Mouse (Mus musculus): ENCODE measurements around the gene Tas2r143.

Tas2r143 gene

DNA sequence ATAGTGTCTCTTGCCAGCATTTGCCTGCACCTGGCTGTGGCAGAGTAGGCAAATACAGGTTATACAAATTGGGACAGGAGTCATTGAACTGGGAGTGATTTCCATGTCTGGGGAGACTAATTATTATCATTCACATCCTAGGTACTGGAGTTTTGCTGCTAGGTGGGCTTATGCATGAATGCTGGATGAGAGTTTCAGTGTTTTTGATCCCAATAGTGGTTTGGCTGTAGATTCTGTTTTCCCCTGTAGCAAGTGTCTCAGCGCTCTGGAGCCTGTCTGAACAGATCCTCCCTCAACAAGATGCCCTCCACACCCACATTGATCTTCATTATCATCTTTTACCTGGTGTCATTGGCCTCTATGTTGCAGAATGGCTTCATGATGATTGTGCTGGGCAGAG, at the start of gene Tas2r143:
Tas2r143 (plus strand) TSS at position 301 of the 400 bp plus-strand sequence.
- DNase-seq (ENCODE audit: low read depth, low spot score), result no peak

DNA sequence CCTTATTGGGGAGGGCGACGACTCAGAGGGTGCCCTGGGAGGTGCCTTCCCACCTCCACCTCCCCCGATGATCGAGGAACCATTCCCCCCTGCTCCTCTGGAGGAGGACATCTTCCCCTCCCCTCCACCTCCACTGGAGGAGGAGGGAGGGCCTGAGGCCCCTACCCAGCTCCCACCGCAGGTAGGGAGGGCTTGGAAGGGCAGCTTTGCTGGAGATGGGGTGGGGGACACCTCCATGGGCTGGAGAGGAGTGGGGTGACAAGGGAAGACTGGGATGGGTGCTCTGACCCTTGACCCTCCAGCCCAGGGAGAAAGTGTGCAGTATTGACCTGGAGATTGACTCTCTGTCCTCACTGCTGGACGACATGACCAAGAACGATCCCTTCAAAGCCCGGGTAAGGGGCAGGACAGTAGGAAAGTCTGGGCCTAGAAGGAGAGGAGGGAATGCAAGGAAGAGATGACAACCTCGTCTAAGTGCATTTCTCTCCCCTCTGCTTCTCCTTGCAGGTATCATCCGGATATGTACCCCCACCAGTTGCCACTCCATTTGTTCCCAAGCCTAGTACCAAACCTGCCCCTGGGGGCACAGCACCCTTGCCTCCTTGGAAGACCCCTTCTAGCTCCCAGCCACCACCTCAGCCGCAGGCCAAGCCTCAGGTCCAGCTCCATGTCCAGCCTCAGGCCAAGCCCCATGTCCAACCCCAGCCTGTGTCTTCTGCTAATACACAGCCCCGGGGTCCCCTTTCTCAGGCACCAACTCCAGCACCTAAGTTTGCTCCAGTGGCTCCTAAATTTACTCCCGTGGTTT, 48.9 kb upstream of the Tas2r143 start:
- DNase-seq (ENCODE audit: low read depth, low spot score), result no peak

DNA sequence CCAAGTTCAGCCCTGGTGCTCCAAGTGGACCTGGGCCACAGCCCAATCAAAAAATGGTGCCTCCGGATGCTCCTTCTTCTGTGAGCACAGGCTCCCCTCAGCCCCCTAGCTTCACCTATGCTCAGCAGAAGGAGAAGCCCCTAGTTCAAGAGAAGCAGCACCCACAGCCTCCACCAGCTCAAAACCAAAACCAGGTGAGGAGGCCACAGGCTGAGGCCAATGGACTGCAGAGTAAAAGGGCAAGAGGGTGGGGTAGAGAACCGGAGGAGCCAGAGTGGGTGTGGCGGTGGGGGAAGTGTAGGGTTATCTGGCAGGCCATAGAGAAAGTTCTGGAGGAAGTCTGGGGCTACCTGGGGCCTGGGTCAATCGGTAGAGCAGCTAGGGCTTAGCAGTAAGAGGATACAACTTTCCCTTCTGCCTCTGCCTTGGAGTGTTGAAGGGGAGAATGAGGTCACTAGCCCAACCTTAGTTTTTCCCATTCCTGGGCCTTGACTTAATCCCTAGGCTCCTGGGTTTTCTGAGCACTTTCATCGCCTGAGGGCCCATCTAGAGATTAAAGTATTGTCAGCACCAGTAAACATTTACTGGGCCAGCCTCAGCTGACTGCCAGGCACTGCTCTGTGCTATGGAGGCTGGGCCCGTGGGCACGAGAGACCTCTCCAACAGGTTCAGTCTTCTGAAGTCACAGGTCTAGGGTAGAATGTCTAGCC, 48.1 kb upstream of the Tas2r143 start:
- no peak for DNase-seq (ENCODE audit: low read depth, low spot score)

DNA sequence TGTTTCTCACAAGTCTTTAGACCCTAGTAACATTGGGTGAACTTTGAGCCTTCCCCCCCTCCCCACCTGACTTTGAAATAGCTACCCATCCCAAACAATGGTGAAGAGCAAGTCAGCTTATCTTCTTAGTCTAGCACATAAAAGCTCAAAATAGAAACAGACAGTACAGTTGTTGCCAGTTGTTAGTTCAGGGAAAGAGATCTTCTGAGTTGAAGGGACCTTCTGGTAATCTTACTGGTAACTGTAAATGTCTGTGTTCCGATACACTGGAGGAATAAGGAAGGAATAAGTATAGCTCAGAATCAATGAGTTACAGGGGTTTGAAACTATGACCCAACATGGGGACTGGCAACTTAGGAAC, 47.6 kb upstream of the Tas2r143 start:
- no peak for DNase-seq (ENCODE audit: low read depth, low spot score)

DNA sequence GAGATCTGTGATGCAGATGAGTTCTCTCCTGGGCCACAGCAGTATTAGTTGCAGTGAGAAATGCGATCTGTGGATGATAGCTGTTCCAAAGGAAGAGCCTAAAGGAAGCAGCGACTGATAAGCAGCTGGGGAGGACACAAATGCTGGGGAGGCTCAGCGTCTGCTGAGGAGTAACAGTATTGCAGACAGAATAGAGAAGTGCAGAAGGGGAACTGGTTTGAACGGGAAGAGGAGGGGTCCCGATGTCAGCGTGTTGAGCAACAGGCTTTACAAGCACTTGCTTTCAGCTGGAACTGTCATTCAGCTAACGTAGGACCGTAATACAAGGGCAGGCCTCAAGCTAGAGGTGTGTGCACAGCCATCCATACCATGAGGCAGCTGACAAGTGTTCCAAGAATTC, 46.9 kb upstream of the Tas2r143 start:
- DNase-seq (ENCODE audit: low read depth, low spot score), result no peak

DNA sequence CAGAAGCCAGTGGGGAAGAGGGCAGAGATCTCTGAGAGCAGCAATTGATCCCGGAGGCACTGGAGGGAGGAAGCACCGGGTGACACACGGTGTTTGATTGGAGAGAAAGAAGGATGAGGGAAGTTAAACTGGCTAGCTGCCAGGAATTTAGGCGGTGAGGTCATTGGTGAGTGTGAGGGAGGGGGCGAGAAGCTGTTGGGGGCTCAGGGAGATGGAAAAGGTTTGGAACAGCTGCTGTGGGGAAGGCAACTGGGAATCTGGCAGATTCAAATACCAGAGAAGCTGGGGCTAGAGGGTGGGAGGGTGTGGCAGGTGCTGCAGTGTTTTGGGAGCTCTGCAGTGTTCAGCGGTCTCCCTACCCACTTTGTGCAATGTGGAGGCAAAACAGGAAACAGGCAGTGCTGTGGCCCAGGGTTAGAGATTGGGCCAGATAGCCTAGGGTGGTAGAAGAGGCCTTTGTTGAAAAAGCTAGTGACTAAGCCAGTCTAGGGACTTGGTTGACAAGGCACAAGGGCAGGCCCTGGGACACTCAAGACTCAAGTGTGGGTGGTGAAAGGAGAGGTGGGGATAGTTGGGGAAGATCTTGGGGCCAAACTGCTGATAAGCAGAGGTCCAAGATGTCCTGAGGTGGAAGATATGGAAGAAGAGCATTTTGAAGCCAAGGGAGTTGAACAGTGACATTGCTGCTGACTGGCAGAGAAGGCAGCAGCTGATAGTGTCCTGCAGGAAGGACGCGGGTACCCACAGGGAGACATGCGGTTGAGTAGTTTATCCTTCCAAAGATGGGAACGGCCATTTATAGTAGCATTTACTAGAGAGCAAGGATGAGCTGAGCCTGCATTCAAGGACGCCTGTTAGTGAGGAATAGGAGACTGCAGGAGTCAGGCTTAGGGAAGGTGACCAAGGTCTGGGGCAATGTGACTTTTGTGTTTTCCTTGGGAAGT, 45.7 kb upstream of the Tas2r143 start:
- DNase-seq (ENCODE audit: low read depth, low spot score), result no peak

DNA sequence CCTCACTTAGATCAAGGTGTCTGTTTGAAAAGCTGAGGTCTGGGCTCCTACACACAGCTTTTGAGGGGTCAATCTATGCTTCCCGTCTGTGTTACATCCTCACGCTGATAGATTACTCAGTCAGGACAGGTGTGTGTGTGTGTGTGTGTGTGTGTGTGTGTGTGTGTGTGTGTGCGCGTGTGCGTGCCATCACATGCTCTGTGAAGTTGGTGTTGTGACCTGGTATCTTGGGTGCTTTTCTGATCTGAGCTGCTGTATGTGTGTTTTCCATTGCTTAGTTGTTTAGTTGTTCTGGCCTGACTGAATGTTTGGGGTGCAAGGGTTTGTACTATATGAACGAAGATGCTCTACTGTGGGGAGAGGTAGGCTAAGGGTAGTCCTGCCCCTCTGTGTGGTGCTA, 44.7 kb upstream of the Tas2r143 start:
- DNase-seq (ENCODE audit: low read depth, low spot score), result no peak

DNA sequence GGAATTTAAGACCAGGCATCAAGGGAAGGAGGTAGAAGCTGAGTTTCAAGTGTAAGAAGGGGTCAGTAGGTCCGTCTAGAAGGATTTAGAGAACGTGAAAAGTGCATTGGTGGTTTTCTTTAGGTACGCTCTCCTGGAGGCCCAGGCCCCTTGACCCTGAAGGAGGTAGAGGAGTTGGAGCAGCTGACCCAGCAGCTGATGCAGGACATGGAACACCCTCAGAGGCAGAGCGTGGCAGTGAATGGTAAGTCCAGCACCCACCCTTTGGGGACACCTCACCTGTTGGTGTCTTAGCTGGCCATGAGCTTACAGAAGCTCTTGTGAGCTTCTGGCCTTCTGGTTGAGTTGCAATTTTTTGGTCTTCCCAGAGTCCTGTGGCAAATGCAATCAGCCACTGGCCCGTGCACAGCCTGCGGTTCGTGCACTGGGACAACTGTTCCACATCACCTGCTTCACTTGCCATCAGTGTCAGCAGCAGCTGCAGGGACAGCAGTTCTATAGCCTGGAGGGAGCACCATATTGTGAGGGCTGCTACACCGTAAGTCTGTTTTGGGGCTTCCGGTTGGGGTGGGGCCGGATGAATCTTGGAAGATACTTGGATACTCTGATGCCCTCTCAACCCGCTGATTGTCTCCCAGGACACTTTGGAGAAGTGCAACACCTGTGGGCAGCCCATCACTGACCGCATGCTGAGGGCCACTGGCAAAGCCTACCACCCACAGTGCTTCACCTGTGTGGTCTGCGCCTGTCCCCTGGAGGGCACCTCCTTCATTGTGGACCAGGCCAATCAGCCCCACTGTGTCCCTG, 44.0 kb upstream of the Tas2r143 start:
- DNase-seq (ENCODE audit: low read depth, low spot score), result no peak

DNA sequence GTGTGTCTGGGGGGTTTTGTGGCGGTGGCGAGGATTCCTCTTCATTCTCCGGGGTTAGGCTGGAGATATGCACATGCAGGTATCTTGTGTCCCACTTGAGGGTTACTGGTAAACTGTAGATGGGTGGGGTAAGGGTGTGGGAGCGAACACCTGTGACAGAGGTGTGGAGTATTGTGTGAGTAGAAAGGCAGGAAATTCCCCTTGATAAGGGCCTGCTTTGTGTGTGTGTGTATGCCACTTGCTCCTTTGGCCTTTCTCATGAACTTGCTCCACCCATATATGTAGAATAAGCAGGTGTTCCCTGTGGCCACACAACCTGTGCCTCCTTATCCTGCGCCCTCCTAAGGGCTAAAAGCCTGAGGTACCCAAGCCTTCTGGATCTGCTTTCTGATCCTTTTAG, 43.1 kb upstream of the Tas2r143 start:
- DNase-seq (ENCODE audit: low read depth, low spot score), result no peak

DNA sequence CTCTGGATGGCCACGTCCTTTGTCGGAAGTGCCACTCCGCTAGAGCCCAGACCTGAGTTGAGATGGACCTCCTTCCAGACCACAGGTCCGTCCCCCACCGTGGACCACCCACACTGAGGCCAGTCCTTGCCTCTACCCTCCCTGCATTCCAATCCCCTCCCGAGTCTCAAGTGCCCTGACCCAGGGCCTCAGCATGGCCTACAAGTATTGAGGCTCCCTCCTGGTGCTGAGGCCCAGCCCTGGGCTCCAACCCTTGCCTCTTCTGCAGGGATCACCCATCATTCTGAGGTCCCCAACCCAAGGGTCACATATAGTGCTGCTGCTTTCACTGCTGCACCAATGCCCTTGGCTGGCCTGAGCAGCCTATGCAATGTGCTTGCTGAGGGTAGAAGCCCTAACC, 42.1 kb upstream of the Tas2r143 start:
- no peak for DNase-seq (ENCODE audit: low read depth, low spot score)

DNA sequence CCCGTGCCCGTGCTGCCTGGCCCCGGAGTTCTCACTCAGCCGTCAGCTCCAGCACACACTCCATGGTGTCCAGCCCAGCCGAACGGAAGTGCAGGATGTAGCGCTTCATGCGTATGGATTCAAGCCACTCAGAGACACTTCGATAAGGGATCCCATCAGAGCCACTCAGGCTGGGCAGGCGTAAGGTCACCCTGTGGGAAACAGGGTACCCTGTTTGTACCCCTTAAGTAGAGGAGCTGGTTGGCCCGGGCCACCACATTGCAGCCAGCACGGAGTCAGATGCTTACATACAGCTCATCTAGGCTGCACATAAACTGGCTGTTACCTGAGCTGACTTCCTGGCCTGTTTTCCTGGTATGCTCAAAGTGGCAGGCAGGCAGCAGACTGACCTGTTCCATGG, 41.1 kb upstream of the Tas2r143 start:
- DNase-seq (ENCODE audit: low read depth, low spot score), result no peak

DNA sequence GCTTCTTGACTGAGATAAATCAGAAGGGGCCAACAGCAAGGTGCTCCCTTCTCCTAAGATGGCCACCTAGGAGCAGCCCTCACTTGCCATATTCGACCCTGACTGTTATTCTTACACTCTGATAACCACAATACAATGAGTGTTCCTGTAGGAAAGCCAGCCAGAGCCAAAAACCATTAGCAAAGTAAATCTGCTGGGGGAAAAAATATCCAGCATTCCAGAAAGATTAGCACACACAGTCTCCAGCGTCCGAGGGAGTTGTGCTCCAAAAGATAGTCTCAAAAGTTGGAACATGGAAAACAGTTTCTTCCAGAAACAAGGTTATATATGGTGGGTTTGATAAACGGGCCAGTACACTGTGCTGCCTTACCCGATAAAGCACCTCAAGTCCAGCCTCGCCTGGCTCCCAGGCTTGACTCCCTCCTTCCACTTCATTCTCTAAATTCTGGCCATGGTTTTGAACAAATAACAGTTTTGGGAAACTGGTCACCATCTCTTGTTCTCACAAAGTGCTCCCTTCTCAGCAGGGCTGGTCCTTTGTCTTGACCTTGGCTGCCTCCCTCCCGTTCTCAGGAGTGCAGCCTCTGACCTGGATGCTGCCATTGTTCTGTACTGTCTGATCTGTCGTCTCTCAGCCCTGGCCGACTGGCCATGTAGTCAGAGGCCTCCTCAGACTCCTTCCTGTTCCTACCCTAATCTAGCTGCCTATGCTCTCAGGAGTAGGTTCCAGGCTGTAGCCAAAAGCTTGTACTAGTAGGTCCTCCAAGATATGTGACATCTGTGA, 40.5 kb upstream of the Tas2r143 start:
- DNase-seq (ENCODE audit: low read depth, low spot score), result no peak

DNA sequence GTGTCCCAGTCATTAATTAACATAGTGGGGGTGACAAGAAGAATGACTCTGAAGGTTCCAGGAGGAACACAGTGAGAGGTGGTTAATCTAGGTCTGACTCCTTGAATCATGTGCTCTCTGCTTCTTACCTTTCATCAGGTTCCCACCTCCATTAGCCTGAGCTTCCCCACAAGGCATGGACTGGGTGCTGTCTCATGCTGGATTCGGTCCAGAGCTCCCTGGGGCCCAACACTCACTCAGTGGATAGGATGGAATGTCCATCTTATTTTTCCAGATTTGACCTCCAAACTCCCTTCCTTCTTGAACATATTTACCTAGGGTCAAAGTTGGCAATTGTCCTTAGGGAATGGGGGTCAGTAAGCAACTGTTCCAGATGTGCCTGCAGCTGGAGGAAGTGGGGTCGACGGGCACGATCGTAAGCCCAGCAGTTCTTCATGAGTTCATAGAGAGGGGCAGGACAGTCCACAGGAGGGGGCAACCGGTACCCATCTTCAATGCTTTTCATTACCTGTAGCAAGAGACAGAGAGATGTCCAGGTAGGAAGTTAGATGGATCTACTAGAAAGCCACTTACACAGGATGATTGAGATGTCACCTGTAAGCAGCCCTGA, 39.7 kb upstream of the Tas2r143 start:
- no peak for DNase-seq (ENCODE audit: low read depth, low spot score)

DNA sequence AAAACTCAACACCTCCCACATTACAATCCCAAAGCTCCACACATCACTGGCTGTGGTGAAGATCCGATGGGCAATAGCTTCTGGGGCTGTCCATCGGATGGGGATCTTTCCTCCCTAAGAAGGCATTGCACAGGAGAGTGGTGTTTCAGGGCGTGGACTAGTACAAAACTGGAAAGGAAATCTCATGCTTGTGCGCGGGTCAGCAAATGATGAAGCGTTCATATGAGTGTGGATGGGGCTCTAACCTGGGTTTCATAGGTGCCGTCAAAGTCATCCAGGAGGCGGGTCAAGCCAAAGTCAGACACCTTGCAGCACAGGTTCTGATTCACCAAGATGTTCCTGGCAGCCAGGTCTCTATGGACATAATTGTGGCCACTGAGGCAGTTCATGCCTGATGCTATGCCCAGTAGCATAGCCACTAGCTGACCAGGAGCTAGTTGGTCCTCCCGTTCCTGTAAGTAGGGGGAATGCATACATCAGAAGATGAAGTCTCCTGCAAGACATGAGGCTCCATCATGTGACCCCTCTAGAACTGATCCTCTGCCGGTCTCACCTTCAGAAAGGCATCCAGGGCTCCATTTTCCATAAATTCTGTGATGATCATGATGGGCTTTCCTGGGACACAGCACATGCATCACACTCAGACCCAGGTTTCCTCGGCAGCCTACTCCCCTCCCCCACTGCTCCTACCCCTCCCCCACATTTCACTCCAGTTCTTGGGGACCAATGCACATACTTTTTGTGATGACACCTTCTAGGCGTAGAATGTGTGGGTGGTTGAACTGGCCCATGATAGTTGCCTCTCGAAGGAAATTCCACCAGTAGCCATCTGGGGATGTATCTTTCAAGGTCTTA, 38.8 kb upstream of the Tas2r143 start:
- DNase-seq (ENCODE audit: low read depth, low spot score), result no peak

DNA sequence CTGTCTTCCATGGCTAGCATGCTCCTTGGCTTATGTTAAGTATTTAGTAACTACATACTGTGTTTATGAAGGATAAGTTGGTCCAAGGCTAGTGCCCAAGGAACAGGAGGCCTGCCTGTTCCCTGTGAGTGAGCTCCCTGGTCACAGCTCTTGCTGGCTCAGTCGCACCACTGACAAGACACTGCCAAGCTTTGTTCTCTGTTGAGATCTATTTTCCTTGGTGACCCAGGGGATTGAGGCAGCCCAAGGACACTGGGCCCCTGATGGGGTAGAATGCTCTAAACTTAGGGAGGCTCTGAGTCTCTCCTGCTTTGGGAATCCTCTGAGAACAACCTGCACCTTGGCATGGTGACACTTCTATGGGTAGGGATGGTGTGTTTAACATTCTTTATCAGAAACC, 38.0 kb upstream of the Tas2r143 start:
- DNase-seq (ENCODE audit: low read depth, low spot score), result no peak

DNA sequence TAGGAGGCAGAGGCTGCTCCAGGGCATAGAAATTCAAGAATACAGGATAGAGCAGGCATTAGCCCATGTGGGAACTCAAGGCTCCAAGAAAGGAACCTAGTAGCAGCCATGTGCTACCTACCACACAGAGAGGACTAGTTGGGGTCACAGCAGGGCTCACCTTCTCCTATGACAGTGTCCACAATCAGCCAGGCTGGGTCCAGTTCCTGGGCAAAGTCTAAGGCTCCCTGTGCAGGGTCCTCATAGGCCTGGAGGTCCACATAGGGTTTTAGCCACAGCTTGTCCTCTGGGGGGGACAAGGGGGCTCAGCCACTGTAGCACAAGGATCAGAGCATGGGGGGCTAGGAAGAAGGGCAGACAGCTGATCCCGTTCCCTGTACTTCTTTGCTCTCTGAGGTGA, 37.5 kb upstream of the Tas2r143 start:
- no peak for DNase-seq (ENCODE audit: low read depth, low spot score)

DNA sequence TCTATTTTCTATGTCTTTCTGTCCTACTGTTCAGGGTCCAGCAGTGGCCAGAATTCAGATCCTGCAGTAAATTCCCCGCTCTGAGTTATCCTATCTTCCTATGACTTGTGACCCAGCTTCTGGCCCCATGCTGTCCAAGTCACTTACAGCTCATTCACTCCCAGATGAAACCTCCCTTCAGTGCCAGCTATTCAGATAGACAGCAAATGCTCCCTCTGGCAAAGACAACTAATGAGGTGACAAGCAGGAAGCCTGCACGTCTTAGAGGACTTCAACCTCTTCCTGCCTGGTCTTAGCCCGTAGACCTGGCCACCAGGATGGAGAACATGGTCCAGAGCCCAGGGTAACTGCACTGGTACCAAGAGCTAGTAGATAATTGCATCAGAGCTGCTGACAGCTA, 37.1 kb upstream of the Tas2r143 start:
- DNase-seq (ENCODE audit: low read depth, low spot score), result no peak

DNA sequence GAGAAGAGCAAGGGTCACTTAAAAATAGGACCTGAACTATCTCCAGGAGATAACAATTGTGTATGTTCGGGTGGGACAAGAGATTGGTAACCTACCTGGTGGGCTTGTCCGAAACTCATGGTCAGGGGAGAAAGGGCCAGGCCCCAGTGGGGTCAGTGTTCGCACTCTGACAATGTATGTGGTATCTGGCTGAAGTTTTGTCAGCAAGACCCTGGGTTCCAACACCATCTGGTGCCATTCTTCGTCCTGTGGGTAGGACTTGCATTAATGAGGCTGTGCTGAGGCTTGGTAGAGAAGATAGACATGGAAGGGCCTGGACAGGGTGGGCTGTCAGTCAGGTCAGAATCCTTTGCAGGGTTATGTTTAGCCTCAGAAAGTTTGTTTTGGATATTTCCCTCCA, 36.0 kb upstream of the Tas2r143 start:
- DNase-seq (ENCODE audit: low read depth, low spot score), result no peak

DNA sequence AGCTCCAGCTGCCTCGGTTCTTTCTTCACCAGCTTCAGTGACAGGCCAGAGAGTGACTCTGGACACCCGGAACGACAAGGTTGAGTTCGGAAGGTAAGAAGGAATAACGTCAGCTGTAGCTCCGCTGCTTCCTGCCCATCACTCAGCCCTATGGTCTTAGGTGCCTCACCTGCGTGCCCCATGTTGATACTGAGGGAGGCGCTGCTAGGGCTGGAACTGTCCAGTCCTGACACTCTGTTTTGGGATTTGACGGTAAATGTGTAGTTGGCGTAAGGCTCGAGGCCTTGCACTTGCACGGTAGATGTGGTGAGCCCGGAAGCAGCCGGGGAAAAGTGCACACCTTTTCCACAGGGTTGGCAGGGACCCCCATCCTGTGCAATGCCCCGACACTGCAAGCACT, 35.4 kb upstream of the Tas2r143 start:
- DNase-seq (ENCODE audit: low read depth, low spot score), result no peak

All from brain, embryonic 18.5 days (tissue).